Mouse (Mus musculus) MEL (cell line): ENCODE measurements at regions not wholly inside any gene's neighbourhood (a gene's known extent, or its start where the extent isn't known, plus 50 kb on each side); places are given as distances from the start of the nearest gene placed in this dataset.

Source experiments
- DNase-seq: peaks from one replicate; pipeline ENCODE4 v3.0.0; 2011; ENCODE audit warnings: low read depth, low spot score
- H3K27ac ChIP-seq: 2 replicates; pipeline ENCODE4 v1.5.1; 2012; ENCODE audit warnings: low read depth, mild to moderate bottlenecking, control low read depth, low read length, moderate library complexity; ENCODE audit not compliant: control insufficient read depth
- H3K27me3 ChIP-seq, 2 experiments: fragments of 150-350 bp in 1 of 2; sonication (generic) in 1 of 2; 2 replicates each; pipeline ENCODE4 v1.6.1; 2012; ENCODE audit warnings: low read length in 2 of 2, mild to moderate bottlenecking in 2 of 2, improper control_type of control experiment in 1 of 2, moderate library complexity in 1 of 2; ENCODE audit not compliant: insufficient read depth in 2 of 2, control insufficient read depth in 1 of 2
- H3K36me3 ChIP-seq, 2 experiments: 2 replicates each; pipeline ENCODE4 v1.6.1; 2012 to 2014; ENCODE audit warnings: low read length in 2 of 2, improper control_type of control experiment in 1 of 2, inconsistent platforms in 1 of 2, mild to moderate bottlenecking in 1 of 2; ENCODE audit not compliant: insufficient read depth in 2 of 2, control insufficient read depth in 1 of 2
- H3K4me1 ChIP-seq, 2 experiments: fragments of 150-350 bp in 1 of 2; sonication (generic) in 1 of 2; 2 replicates each; pipeline ENCODE4 v1.6.1; 2012; ENCODE audit warnings: low read length in 2 of 2, improper control_type of control experiment in 1 of 2, mild to moderate bottlenecking in 1 of 2; ENCODE audit not compliant: insufficient read depth in 2 of 2, control insufficient read depth in 1 of 2
- H3K4me3 ChIP-seq, 2 experiments: fragments of 150-350 bp in 1 of 2; sonication (generic) in 1 of 2; 2 replicates each; pipeline ENCODE4 v1.5.1; 2012; ENCODE audit warnings: low read depth in 2 of 2, low read length in 2 of 2, mild to moderate bottlenecking in 2 of 2, moderate library complexity in 2 of 2, control low read depth in 1 of 2, improper control_type of control experiment in 1 of 2; ENCODE audit not compliant: control insufficient read depth in 1 of 2, insufficient read depth in 1 of 2
- H3K79me2 ChIP-seq: 2 replicates; pipeline ENCODE4 v1.6.1; 2012; ENCODE audit warnings: mild to moderate bottlenecking, low read length, moderate library complexity; ENCODE audit not compliant: control insufficient read depth, poor library complexity, insufficient read depth
- H3K9ac ChIP-seq: 2 replicates; pipeline ENCODE4 v1.6.1; 2012; ENCODE audit warnings: low read depth, mild to moderate bottlenecking, control low read depth, low read length, moderate library complexity; ENCODE audit not compliant: control insufficient read depth, poor library complexity, severe bottlenecking
- H3K9me3 ChIP-seq: fragments of 150-350 bp; sonication (generic); replicated peaks from 2 replicates; pipeline ENCODE4 v1.6.1; 2012; ENCODE audit warnings: mild to moderate bottlenecking, low read length, improper control_type of control experiment, moderate library complexity; ENCODE audit not compliant: insufficient read depth
- CTCF ChIP-seq, 3 experiments: IDR thresholded peaks in 2 of 3; conservative IDR thresholded peaks in 1 of 3; 2 replicates each; pipeline ENCODE4 v1.5.1; 2011 to 2012; ENCODE audit warnings: low read length in 3 of 3, low read depth in 2 of 3, mild to moderate bottlenecking in 2 of 3, improper control_type of control experiment in 1 of 3, inconsistent platforms in 1 of 3, mixed read lengths in 1 of 3, moderate library complexity in 1 of 3; ENCODE audit not compliant: control insufficient read depth in 1 of 3, insufficient read depth in 1 of 3, poor library complexity in 1 of 3, severe bottlenecking in 1 of 3
- EP300 ChIP-seq, 2 experiments: IDR thresholded peaks; 2 replicates each; pipeline ENCODE4 v1.6.1; 2011; ENCODE audit warnings: improper control_type of control experiment in 2 of 2, low read length in 2 of 2, low read depth in 1 of 2, mild to moderate bottlenecking in 1 of 2
- GATA1 ChIP-seq: IDR thresholded peaks from 2 replicates; pipeline ENCODE4 v1.6.1; 2011; ENCODE audit warnings: low read depth, low read length, improper control_type of control experiment
- KAT2A ChIP-seq: conservative IDR thresholded peaks from 2 replicates; pipeline ENCODE4 v1.6.1; 2012; ENCODE audit warnings: low read depth, low read length, improper control_type of control experiment, inconsistent platforms
- MXI1 ChIP-seq: IDR thresholded peaks from 2 replicates; pipeline ENCODE4 v1.6.1; 2011; ENCODE audit warnings: mild to moderate bottlenecking, low read depth, low read length, improper control_type of control experiment
- RAD21 ChIP-seq: IDR thresholded peaks from 2 replicates; pipeline ENCODE4 v1.6.1; 2011; ENCODE audit warnings: mild to moderate bottlenecking, low read depth, low read length, improper control_type of control experiment
- SMC3 ChIP-seq: IDR thresholded peaks from 2 replicates; pipeline ENCODE4 v1.6.1; 2011; ENCODE audit warnings: low read depth, low read length, improper control_type of control experiment
- TCF12 ChIP-seq: IDR thresholded peaks from 2 replicates; pipeline ENCODE4 v1.6.1; 2014; ENCODE audit warnings: low read depth, mild to moderate bottlenecking, inconsistent platforms, low read length, improper control_type of control experiment, moderate library complexity

DNA sequence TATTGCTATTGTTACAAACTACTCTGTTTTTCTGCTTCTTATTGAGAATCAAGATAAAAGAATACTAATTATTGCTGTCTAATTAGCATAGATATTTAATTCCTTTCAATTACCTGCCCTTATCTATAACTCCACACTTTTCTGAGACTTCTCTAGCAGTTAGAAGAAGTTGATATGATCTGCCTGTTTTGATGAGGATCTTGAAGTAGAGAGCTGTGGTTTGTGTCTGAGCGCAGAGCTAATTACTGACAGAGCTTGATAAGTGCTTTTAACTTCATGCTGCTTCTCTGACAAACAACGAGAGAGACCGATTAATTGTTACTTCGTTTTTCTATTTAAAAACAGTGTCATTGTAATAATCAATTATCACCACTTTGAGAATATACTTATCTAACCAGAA, 347.7 kb upstream of the Htr2c start:
- no peak overlapping the region for H3K27ac ChIP-seq
- no peaks in the 10 kb centered on the region for H3K79me2 ChIP-seq
- peak; percentile 62 for TF ChIP-seq TCF12
- peak; percentile 17; the same call in 1 of the 2 replicates for TF ChIP-seq GATA1
- no peak for TF ChIP-seq RAD21
- TF ChIP-seq CTCF (IDR thresholded peaks at IDR 0.05 in 2 of 3, conservative IDR thresholded peaks at IDR 0.05 in 1 of 3; ENCODE audit: control insufficient read depth in 1 of 3, insufficient read depth in 1 of 3, low read depth in 2 of 3, low read length in 3 of 3, poor library complexity in 1 of 3, severe bottlenecking in 1 of 3) = no peak
- no peak for TF ChIP-seq MXI1
- TF ChIP-seq KAT2A = no peak
- TF ChIP-seq SMC3 = no peak
- TF ChIP-seq EP300 (IDR thresholded peaks at IDR 0.05; ENCODE audit: low read depth in 1 of 2, low read length in 2 of 2) = peak; percentile 33 to 60; a peak in 3 of 4 replicates
- no peaks in the 10 kb centered on the region for H3K9me3 ChIP-seq
- H3K4me1 ChIP-seq = peaks cover 0 to 4% of the 10 kb centered on the region in 2 experiments; a peak in 1 of 4 replicates
- no peaks in the 10 kb centered on the region for H3K27me3 ChIP-seq
- no peak overlapping the region for H3K4me3 ChIP-seq
- peaks cover 0 to 2% of the 10 kb centered on the region in 2 experiments; a peak in 1 of 4 replicates for H3K36me3 ChIP-seq
- DNase-seq = peak; percentile 19
- no peak overlapping the region for H3K9ac ChIP-seq
